Mouse (Mus musculus): Measurements from ENCODE around the gene Gm20890. TPM values are rescaled to one million over a fixed set of nuclear protein-coding genes. Genes with fewer than 3 reads are reported as not detected.
"Not testable (repeated sequence)": the region's sequence is repeated elsewhere in the genome, so short reads cannot be mapped to it uniquely, and the experiment has no call there.

The Gm20890 gene
- not detected for polyA plus RNA-seq (2012; fragmentation: generic; extraction: Trizol)
- long read RNA-seq, experiment 1, result 0 reads
- long read RNA-seq, experiment 2, result 0 reads

DNA sequence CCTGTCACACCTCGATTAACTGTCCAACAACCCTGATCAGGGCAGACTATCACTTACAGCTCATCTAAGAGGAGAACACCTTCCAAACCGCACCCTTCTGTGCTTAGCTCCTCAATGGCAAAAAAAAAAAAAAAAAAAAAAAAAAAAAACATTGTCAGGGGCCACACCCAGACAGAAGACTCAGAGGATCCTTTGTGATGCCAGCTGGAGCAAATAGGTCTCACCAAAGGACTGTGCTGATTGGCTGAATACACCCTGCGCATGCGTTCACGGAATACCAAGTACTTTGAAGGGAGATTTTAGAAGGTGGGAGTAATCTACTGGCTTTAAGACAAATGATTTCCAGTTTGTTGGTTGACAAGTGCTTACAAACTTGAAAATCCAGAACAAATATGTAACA is at the start of gene Gm20890:
TSS of gene Gm20890 (minus strand) at position 101 of the 400 bp plus-strand sequence.
- not testable (repeated sequence) for H3K36me3 ChIP-seq (ENCODE audit: control insufficient read depth, insufficient read depth); H3K79me3 ChIP-seq (ENCODE audit: low read depth); H3K27me3 ChIP-seq (ENCODE audit: control insufficient read depth, insufficient read depth, insufficient read length); H3K4me3 ChIP-seq (ENCODE audit: insufficient read depth, poor library complexity, severe bottlenecking); H3K79me2 ChIP-seq (ENCODE audit: control insufficient read depth, insufficient read depth); H3ac ChIP-seq (ENCODE audit: control insufficient read depth, insufficient read length, low read depth)
